Mouse (Mus musculus) left cerebral cortex, adult 6 months (tissue): ENCODE results near the gene Med12l. TPM values are rescaled to one million over a fixed set of nuclear protein-coding genes. Genes with fewer than 3 reads are reported as not detected.

Source experiments
- long read RNA-seq, 2 experiments: library from polyadenylated mRNA; unstranded; transcript quantifications; one replicate each; pipeline ENCODE4 v2.0.0; 2019 to 2020
- polyA plus RNA-seq: library from polyadenylated mRNA; unstranded; fragments of <200 nt; fragmentation: Nextera tagmentation; gene quantifications from 2 replicates; pipeline ENCODE4 v1.2.3, GENCODE M21; 2021

The Med12l gene
- 2.9 and 5.0 TPM in 2 replicates for polyA plus RNA-seq
- long read RNA-seq, experiment 1, partial matches to known transcripts = 2 of 10 reads
- long read RNA-seq, experiment 1, other reads (novel, unspliced or antisense) = 8 of 10 reads
- long read RNA-seq, experiment 2, partial matches to known transcripts = 1 of 7 reads
- long read RNA-seq, experiment 2, other reads (novel, unspliced or antisense) = 6 of 7 reads

DNA sequence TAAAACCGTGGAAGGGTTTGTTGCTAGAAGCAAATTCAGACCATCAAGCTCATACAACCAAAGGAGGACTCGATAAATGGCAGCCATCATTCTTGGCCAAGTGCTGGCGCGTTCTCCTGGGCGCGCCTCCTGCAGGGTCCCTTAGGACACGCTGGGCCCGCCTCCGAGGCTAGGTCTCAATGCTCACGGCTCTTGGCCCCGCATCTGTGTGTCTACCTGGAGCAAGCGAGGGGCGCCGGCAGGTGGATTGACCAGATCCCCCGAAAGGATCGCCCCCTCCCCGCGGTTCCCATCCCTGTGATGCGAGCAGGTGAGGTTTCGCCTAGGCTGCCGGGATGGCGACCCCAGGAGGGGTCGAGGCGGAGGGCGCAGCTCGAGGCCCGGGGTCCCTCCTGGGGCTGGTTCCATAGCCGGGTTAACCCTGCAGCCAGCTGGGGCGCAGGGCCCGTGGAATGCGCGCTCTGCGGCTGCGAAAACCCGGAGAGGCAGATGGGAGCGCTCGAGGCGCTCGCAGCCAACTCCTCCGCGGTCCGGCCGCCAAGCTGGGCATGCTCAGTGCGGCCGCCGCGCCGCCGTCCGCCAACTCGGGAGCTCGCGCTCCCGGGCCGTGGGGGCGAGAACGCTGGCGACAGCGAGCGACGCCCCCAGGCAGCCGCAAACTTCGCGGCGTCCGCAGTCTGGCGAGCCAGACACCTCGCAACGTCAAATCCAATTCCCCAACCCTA, at the start of gene Med12l:
Med12l (plus strand) TSS at position 555 of the 725 bp plus-strand sequence.

GRCm38 (mm10) chr3:59101218-59101986, 95.8 kb downstream of the Med12l start, which contains the start of gene Gpr171:
Gene Gpr171, minus strand, starts transcription at chr3:59101821.

DNA sequence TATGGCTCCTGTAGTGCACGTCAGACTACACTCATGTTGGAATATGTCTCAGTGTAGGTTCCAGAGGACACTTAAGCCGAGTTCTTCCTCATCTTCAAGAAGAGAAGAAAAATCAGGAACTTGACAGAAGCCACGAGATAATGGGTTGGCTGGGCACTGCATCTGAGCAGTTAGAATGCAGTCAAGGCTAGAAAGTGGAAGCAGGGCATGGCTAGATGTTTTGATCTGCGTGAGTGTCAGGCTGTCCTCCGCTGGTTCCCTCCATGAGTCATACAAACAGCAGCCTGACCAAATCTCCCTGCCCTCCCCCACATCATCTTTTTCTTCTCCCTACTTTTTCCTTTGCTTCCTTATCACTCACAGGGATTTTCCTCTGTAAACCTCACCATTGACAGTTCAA, 147.8 kb downstream of the Med12l start, which contains the start of gene P2ry14:
P2ry14 (minus strand) TSS at position 195 of the 400 bp plus-strand sequence.

DNA sequence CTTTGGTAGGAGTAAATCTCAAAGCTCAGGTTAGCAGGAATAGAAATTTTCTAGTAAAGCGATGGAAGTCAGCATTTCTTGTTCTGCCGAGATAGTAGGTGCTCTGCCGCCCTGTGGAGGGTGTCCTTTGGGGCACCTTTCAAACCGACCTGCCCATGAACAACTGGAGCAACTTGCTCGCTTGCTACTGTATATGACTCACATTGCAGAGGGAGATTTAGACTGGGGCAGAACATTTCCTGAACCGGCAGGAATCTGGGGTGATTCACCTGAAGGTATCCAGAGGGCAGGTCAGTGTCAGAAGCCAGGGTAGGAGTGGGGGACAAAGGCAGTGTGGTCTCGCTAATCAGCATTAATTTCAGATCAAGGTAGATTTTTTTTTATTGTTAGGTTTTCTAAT, 189.3 kb downstream of the Med12l start, which contains the start of gene Gpr87:
Gpr87 (minus strand) TSS at position 167 of the 400 bp plus-strand sequence.

DNA sequence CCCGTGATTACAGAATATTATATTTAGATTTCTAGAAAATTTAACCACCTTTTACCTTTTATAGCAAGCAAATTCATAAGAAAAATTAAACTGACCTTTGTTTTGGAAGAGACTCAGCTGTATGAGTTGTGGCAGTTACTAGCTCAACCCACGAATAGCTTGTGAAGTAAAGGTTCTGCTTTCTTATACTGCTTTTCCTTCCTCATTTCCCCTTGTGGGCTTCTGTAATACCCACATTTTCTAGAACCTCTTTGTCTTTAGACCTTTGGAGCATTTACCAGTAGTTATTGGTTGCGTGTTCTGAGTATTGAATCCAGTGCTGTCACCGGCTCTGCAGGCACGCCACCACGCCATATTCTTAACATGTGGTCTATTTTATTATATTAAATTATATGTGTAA, 205.1 kb downstream of the Med12l start, which contains the start of gene P2ry13:
P2ry13 (minus strand) TSS at position 156 of the 400 bp plus-strand sequence.

GRCm38 (mm10) chr3:59262704-59263103, 257.1 kb downstream of the Med12l start, which contains the start of gene P2ry12:
Gene P2ry12, minus strand, starts transcription at chr3:59262871.

GRCm38 (mm10) chr3:59344065-59344905, 338.7 kb downstream of the Med12l start, which contains the start of gene Igsf10:
Gene Igsf10, minus strand, starts transcription at chr3:59344394.

Other genes starting within 250 kb of the Med12l start
- 1.4 and 2.0 TPM in 2 replicates for gene Mindy4b-ps, start 183.5 kb upstream of the Med12l start, polyA plus RNA-seq
- 0.21 and 0.72 TPM in 2 replicates for gene Clrn1, start 120.5 kb upstream of the Med12l start, polyA plus RNA-seq
- gene Gpr171, start 96.0 kb downstream of the Med12l start, polyA plus RNA-seq = 0.08 TPM in 1 of 2 replicates, not detected in the other
- gene P2ry14, start 147.8 kb downstream of the Med12l start, polyA plus RNA-seq = 1.9 and 2.3 TPM in 2 replicates
- not detected in 2 replicates for gene Gpr87, start 189.3 kb downstream of the Med12l start, polyA plus RNA-seq
- gene P2ry13, start 205.1 kb downstream of the Med12l start, polyA plus RNA-seq = 3.2 and 4.7 TPM in 2 replicates